Mouse (Mus musculus): ENCODE data around the gene Cst3.
A peak's percentile ranks its signal among the peaks of the same experiment; 100 is the strongest.

Gene Cst3

GRCm38 (mm10) chr2:148875335-148875811 lies at the start of gene Cst3:
Gene Cst3 (minus strand): TSS chr2:148875692.
- DNase-seq, result peak; percentile 95

DNA sequence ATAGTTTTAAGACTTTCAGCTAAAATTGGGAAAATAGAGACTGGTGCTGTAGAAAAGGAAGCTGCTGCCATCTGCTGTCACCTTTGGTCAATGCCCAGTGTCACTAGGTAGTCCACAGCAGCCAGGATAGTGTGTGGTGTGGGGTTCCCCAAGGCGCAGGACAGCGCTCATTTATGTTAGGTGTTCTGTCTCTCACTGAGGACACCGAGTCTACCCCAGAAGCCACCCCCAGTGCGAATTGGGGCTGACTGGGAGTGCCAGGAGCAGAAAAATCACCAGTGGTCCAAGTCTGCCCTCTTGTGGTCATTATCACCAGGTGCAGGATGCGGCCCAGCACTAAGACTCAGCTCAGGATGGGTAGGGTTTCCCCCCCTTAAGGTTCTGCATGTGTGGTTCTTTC lies 26.8 kb upstream of the Cst3 start:
- DNase-seq, result peak; percentile 42

DNA sequence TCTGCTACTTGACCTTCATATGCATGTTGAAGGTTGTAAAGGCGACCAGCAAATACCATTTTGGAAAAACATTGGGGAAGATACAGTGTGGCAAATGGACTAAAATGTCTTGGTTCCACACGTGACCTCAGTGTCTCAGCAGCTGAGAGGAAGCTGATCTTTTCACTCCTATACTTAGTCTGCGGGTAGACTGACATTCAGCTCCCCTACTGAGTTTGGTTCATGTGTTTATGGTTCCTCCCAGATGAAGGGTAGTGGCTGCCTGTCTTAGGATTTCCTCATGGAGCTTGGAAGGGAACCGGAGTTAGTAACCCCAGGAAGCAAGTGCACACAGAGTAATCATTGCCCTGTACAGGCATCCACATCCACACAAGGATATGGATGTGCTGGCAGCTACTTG lies 24.8 kb upstream of the Cst3 start:
- DNase-seq, result peak; percentile 47

DNA sequence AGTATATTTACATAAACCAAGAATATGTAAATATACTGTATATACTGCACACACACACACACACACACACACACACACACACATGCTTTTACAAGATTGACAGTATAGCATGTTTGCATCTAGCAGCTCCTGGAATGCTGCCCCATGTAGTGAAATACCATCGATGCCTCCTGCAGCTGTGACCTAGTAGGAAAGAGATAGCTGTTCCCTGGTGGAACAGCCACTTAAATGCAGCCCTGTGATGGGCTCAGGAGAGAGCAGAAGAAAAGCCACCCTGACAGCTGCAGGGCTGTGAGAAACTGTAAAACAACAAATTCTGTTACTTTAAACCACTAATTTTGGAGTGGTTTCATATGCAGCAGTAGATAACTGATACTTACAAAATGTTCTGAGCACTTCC lies 20.7 kb upstream of the Cst3 start:
- no peak for DNase-seq

DNA sequence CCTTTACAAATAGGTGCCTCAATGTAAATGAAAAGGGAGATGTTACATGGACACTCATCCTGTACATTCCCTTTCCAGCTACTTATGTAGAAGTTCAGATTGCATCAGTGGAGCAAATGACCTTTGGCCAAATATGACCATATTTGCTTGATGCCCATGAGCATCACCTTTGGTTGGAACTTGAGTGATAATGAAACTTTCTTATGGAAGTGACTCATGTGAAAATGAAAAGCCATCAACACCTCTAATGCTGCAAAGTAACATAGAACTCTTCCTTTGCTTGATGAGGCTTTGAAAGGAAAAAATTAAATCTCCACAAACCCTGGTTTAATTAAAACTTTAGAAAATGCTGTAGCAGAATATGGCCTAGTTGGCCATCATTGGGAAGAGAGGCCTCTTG lies 17.6 kb upstream of the Cst3 start:
- no peak for DNase-seq

- DNase-seq, result peak; percentile 76
These were observed 14.7 kb upstream of the Cst3 start for GRCm38 (mm10) chr2:148890021-148890851.

DNA sequence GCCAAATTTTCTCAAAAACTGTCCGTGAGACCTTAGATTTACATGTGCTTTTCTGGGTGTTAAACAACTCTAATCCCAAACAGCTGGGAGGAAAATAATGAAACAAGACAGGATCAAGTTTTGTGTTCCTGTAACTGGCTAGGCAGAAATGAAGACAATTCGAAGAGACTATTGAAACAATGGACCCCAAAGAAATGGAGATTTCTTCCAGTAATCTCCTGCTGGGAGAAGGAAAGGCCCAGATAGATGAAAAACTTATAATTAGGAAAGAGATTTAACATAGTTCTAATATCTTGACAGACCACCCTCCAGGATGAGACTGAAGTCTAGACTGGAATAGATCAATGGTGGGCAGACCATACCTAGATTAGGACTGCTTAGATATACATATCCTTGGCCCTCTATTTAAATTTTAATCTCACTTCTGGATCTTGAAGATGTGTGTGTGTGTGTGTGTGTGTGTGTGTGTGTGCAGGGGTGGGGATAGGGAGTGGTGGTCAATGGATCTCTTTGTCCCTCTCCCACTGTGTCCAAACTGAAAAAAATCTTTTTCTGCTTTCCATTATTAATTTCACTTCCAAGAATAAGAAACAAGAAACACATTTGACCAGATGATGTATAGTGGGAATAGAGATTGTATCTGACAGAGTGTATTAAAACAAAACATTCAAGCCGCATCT lies 14.0 kb upstream of the Cst3 start:
- no peak for DNase-seq

- no peak for DNase-seq
These were observed 13.4 kb upstream of the Cst3 start for GRCm38 (mm10) chr2:148888872-148889271.

GRCm38 (mm10) chr2:148884738-148885137 lies 9.2 kb upstream of the Cst3 start:
- DNase-seq, result no peak

GRCm38 (mm10) chr2:148879199-148879598 lies 3.7 kb upstream of the Cst3 start:
- DNase-seq, result no peak

- DNase-seq, result no peak
These were observed 3.2 kb upstream of the Cst3 start for GRCm38 (mm10) chr2:148878641-148879130.

DNA sequence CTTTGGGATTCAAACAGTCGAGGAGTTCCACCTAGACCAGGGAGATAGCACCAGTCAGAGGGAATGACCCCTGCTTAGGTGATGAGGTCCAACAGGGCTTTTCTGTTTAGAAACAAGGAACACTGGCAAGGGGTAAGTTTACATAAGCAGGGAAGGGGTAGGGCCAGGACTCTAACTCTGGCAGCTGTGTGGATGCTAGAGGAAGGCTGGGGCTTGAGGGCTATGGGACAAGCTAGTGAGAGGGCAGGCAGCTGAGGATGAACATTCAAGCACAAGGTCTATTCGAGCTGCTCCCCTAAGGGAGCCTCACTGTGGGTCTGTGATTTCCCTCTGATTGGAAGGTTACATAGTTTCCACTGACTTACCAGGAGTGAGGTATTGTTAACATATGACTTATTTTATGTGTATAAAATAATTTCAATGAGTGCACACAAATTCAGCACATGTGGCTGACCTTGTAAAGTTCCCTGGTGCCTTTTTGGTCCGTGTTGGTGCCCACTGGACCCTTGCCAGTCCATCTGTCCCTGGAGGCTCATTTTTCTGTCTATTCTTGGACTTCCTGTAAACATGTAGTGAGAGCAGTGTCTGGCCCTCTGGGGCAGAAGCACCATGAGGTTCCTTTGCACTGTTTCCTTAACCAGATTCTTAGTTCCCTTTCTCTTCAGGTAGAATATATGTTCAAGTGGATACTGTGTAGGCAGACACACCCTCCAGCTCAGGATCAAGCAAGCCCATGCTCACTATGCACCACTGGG lies 1.7 kb upstream of the Cst3 start:
- DNase-seq, result peak; percentile 79

GRCm38 (mm10) chr2:148874617-148875334 lies 716 bp downstream of the Cst3 start:
- DNase-seq, result no peak

DNA sequence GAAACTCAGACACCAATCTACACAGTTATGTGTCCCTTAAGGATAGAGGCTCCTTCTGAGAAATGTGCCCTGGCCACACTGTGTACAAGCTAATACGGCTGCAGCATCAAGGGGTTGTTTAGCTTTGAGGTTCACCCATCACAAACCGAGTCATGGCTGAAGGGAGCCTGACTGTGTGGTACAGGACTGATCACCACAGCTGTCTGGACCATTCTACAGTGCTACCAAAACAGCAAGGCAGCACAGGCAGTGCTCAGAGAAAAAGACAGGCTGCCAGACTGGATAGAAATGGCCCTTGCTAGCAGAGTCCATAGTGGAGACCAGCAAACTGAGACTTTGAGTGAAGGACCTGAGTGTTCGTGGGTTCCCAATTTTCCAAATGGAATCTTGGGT lies 1.3 kb downstream of the Cst3 start:
- no peak for DNase-seq

DNA sequence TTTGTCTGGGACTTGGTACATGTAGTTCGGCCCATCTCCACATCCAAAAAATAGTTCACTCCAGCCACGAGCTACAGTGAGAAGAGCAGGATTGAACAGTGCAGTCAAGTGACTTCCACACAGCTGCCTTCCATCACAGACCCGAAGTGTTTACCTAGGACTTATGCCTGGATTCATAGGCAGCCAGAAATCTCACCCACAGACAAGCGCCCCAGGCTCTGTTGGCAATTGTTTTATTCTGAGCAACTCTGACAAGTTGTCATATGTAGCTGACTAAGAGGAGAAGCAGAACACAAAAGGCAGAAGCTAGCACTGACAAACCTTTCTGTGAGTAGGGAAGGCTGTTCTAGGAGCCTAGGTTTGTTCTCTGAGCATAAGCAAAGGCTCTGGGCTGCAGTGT lies 2.6 kb downstream of the Cst3 start:
- DNase-seq, result no peak

- no peak for DNase-seq
These were observed 5.0 kb downstream of the Cst3 start for GRCm38 (mm10) chr2:148870526-148870925.

- no peak for DNase-seq
These were observed 6.5 kb downstream of the Cst3 start for GRCm38 (mm10) chr2:148868959-148869358.

DNA sequence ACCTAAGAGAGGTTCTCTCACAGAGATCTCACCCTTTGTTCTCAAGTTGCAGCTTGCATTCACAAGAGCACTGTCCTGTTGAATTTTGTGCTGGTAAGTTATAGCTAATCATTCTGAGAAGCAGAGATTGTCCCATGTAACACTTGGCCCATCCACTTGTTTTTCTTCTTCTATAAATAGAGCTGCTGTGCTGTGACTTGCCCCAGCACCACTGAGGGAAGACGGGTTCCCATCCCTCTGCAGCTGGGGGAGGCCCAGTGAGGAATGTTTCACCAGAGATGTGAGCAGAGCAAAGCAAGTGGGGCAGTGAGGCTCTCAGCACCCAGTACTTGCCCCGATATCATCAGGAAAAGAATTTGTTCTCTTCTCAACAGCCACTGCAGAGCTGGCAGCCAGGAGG lies 10.5 kb downstream of the Cst3 start, which contains the start of gene 9230104L09Rik:
TSS of gene 9230104L09Rik (minus strand) at position 73 of the 400 bp plus-strand sequence.
- DNase-seq, result no peak

- DNase-seq, result peak; percentile 56
These were observed 13.8 kb downstream of the Cst3 start for GRCm38 (mm10) chr2:148861693-148862092.

GRCm38 (mm10) chr2:148860993-148861392 lies 14.5 kb downstream of the Cst3 start:
- DNase-seq, result no peak

DNA sequence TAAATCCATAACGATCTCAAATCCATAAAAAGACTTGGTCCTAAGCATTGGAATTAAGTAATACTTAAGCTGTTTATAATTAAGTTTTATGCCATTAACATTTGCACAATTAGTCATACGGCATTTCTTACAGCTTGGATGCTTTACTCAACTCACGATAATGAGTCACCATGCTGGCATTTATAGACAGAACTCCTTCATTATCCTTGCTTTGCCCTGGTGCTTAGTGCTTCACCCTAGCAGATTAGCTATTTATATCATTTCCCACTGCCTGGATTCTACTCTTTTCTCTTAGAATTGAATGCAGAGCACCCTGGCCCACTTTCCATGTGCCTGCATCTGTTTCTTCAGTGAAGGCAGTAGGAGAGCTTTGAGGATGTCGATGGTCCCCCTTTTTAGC lies 18.0 kb downstream of the Cst3 start:
- no peak for DNase-seq

DNA sequence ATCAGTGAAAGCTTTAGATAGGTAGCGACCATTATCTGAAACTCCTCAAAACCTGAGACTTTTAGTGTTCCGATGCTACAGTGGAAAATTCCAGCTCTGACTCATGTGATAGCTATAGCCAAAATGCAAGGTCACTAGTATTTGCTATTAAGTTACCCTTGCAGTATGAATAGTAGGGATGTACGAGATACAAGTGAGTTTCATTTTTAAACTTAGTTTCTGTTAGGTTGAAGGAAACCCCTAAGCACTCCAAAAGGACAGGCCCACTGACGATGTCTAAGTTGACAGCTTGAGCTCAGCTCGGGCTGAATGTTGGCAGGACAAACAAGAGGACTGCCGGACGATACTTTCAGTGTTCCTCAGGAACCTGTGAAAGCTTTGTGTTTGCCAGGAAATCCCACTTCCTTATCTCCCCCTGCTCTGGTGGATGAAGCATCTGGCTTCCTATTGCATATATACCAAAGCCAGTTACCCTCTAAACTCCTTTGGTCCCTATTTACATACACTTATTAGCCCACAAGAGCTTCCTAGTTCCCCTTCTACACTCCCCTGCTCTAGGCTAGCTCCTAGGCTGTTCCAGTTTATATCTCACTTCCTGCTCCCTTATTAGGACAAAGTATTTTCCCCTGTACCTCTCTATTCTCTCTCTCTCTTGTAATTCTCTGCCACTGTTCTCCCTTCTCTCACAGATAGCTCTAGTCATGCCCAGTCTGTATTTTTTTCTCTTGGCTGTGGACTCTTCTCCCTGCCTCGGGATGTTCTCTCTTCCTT lies 18.7 kb downstream of the Cst3 start:
- DNase-seq, result no peak

All from layer of hippocampus, adult 9-11 months (tissue).